Mouse (Mus musculus): Measurements from ENCODE around the gene Trim60.

The Trim60 gene

GRCm38 (mm10) chr8:65029776-65030175, 11.4 kb upstream of the Trim60 start:
- POLR2A ChIA-PET: interaction anchor here in 2 of 4 experiments (1.0 to 3.1 kb wide), 5 partner anchors 8 to 34 kb away, joined by 3 to 13 read pairs (median 6); partner anchors contain the start of gene Apela (in 1 of the 2)
- CTCF ChIA-PET: interaction anchor here in 2 of 4 experiments (0.6 to 1.6 kb wide), 5 partner anchors 14 to 79 kb away, joined by 3 to 6 read pairs (median 5); no protein-coding TSS in a partner anchor

- CTCF ChIA-PET: interaction anchor here in 3 of 4 experiments (0.6 to 1.6 kb wide), 5 partner anchors 15 to 80 kb away, joined by 3 to 6 read pairs (median 5); no protein-coding TSS in a partner anchor
- POLR2A ChIA-PET: interaction anchor here in 2 of 4 experiments (0.6 to 3.1 kb wide), 8 partner anchors 8 to 59 kb away, joined by 3 to 13 read pairs (median 4); partner anchors contain the start of gene Apela (in 1 of the 2)
These were observed 10.7 kb upstream of the Trim60 start for GRCm38 (mm10) chr8:65028959-65029686.

GRCm38 (mm10) chr8:65022485-65022884, 4.1 kb upstream of the Trim60 start:
- ChIA-PET CTCF (interaction anchor here (0.6 to 2.2 kb wide), 32 partner anchors 9 to 1454 kb away, joined by 3 to 12 read pairs (median 3); partner anchors contain the start of gene Apela (in 1 of the 4)), POLR2A (interaction anchor here in 3 of 4 experiments (0.5 to 1.5 kb wide), 13 partner anchors 11 to 867 kb away, joined by 3 to 9 read pairs (median 3); partner anchors contain the start of genes Apela (in 1 of the 3) and Tmem192 (in 1 of the 3))

GRCm38 (mm10) chr8:65007616-65008015, 10.8 kb downstream of the Trim60 start:
- ChIA-PET CTCF (interaction anchor here in 1 of 4 experiments (0.6 kb wide), 2 partner anchors 36 to 140 kb away, joined by 4 to 6 read pairs; no protein-coding TSS in a partner anchor), POLR2A (interaction anchor here in 1 of 4 experiments (0.7 kb wide), 1 partner anchor 9 kb away, joined by 17 read pairs; no protein-coding TSS in a partner anchor)

DNA sequence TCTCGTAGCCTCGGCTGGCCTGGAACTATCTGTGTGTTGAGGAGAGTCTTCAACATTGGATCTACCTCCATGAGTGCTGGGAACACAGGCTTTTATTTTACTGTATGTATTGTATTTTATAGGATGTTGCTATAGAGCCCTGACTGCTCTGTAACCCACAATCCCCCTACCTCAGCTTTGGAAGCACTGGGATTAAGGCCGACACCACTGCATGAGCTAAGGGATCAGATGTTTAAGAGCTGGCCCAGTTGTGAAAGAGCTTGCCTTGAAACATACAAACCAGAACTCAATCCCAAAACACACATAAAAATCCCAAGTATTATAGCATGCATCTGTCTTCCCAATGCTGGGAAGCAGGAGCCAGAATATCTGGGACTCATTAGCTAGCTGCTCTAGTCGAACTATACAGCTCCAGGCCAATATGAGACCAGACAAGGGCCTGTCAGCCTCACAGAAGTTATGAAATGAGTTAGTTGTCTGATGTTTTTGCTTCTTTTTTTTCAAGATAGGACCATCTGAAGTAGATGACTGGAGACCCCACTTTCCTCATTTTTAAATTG, 19.5 kb downstream of the Trim60 start:
- CTCF ChIA-PET: interaction anchor here in 2 of 4 experiments (0.6 to 0.7 kb wide), 2 partner anchors 16 to 24 kb away, joined by 3 read pairs; no protein-coding TSS in a partner anchor
- POLR2A ChIA-PET: interaction anchor here in 2 of 4 experiments (0.6 kb wide), 2 partner anchors 151 to 1476 kb away, joined by 4 to 5 read pairs; no protein-coding TSS in a partner anchor

DNA sequence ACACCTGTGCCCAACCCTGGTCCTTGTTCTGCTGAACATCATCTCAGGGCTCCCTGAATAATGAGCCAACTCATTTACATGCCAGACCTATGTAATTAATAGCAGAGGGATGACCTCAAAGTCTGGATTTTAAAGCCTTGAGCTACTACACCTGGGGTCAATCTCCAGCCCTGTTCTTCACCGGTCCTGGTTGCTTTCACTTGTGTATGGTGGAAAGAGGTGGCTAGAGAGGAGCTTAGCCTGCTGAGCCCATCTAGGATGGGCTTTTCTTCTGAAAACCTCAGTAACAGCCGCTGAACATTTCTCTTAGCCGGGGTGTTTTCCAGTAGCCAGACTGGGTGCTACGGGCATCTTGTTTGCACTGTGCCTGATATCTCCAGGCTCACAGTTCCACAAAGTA, 30.7 kb downstream of the Trim60 start, which contains the start of gene Trim75:
Gene Trim75 (minus strand): TSS at position 101 of the 400 bp plus-strand sequence.
- ChIA-PET CTCF (no interaction called here), POLR2A (no interaction called here)

- ChIA-PET CTCF (interaction anchor here in 2 of 4 experiments (0.6 to 0.8 kb wide), 2 partner anchors 15 to 935 kb away, joined by 3 read pairs; no protein-coding TSS in a partner anchor), POLR2A (interaction anchor here in 2 of 4 experiments (0.7 to 1.6 kb wide), 7 partner anchors 9 to 149 kb away, joined by 3 to 7 read pairs (median 3); partner anchors contain the start of gene Tmem192 (in 1 of the 2))
These were observed 35.1 kb downstream of the Trim60 start for GRCm38 (mm10) chr8:64983150-64983897.

- POLR2A ChIA-PET: interaction anchor here in 1 of 4 experiments (1.9 kb wide), 1 partner anchor 15 kb away, joined by 10 read pairs; the partner anchor contains the start of gene Tmem192
- CTCF ChIA-PET: interaction anchor here in 2 of 4 experiments (0.5 to 0.7 kb wide), 2 partner anchors 60 to 544 kb away, joined by 4 read pairs; no protein-coding TSS in a partner anchor
These were observed 55.5 kb downstream of the Trim60 start for GRCm38 (mm10) chr8:64962836-64963235.

GRCm38 (mm10) chr8:64959025-64959424, 59.4 kb downstream of the Trim60 start:
- POLR2A ChIA-PET: interaction anchor here in 1 of 4 experiments (1.3 kb wide), 1 partner anchor 11 kb away, joined by 4 read pairs; no protein-coding TSS in a partner anchor
- CTCF ChIA-PET: no interaction called here

DNA sequence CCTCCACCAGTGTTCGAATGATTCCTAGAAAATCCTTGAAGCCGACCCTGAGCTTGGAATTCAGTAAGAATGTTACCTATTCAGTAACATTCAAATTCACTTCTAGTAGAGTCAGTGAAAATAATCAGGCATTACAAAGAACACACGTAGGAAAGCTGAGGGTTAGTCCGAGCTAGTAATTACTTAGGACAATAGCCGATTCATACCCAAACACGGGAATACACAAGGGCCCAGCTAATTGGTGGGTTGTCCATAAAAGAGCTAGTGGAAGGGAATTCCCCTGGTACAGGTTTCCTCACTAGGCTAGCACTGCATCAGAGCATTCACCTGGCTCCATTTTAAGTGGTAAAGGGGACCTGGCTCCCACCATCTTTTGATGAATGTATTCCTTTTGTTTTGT, 66.3 kb downstream of the Trim60 start:
- CTCF ChIA-PET: interaction anchor here in 1 of 4 experiments (0.7 kb wide), 1 partner anchor 66 kb away, joined by 3 read pairs; no protein-coding TSS in a partner anchor
- POLR2A ChIA-PET: interaction anchor here in 3 of 4 experiments (0.6 to 1.3 kb wide), 13 partner anchors 9 to 354 kb away, joined by 3 to 5 read pairs (median 3); partner anchors contain the start of gene Apela (in 1 of the 3)

Data from embryonic stem cell, embryonic (primary cell).